Comparison of ENCODE assay signal across 31 mouse cellular contexts in the genomic region with DNA sequence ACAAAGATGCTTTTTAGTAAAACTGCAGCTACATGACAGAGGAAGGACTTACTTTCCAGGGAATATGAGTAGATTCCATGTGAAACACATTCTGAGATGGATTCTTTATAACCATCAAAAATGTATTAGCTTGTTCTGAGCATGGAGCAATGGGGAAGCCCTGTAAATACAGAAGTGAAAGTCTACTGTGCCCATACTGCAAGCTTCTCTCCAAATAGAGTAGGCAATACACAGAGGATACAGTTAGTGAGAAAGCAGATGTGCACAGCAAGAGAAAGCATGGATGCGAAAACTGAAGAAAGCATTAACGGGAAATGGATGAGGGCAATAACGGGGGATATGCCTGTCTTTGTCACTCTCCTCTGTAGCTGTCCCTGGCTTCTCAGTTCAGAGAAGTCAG. TPM values are rescaled to one million over a fixed set of nuclear protein-coding genes. Genes with fewer than 3 reads are reported as not detected.
DNase-seq lines count a peak whose midpoint lies in the region; ATAC-seq and TF ChIP-seq lines count a peak whose summit lies in the region.
"Had no signal": no experiment of that assay in that cellular context is flagged by ENCODE, and none has a peak within 500 bp of the region (broad histone marks: within the 10 kb centered on the region; RNA-seq: fewer than 3 reads in every experiment).

No protein-coding gene starts in this region.

- no peak overlapping the region for H3K27ac ChIP-seq in liver, adult 2 months (replicated peaks; ENCODE audit: insufficient read depth, low read depth, low read length)
- no peak overlapping the region for H3K27ac ChIP-seq in liver, postnatal 0 days (ENCODE audit: low read depth)
- H3K27ac ChIP-seq: embryonic facial prominence, embryonic 12.5 days; embryonic facial prominence, embryonic 15.5 days; forebrain, embryonic 12.5 days; forebrain, embryonic 15.5 days; heart, embryonic 15.5 days; hindbrain, embryonic 10.5 days; hindbrain, embryonic 13.5 days had no signal

- no peak overlapping the region for H3K9ac ChIP-seq in liver, adult 2 months (ENCODE audit: low read depth, low read length)
- H3K9ac ChIP-seq in liver, postnatal 0 days (replicated peaks), result no peak overlapping the region
- H3K9ac ChIP-seq: embryonic facial prominence, embryonic 12.5 days; embryonic facial prominence, embryonic 15.5 days; forebrain, embryonic 12.5 days; forebrain, embryonic 15.5 days; heart, embryonic 12.5 days; heart, embryonic 15.5 days; hindbrain, embryonic 13.5 days had no signal

- 80% methylated on average over 3 of the region's 3 CpGs for WGBS in liver, adult 2 months
- WGBS in liver, postnatal 0 days (ENCODE audit: insufficient replicate concordance), result 56% methylated on average over 3 of the region's 3 CpGs

- TF ChIP-seq CTCF in liver, adult 2 months (IDR thresholded peaks at IDR 0.05; ENCODE audit: low read depth, low read length), result no peak
- TF ChIP-seq CTCF in liver, postnatal 0 days (IDR thresholded peaks at IDR 0.05; ENCODE audit: low read depth), result no peak

- H3K36me3 ChIP-seq in liver, adult 2 months (ENCODE audit: control insufficient read depth, insufficient read depth, low read length), result no peaks in the 10 kb centered on the region
- no peaks in the 10 kb centered on the region for H3K36me3 ChIP-seq in liver, postnatal 0 days (replicated peaks; ENCODE audit: insufficient read depth, low read length)
- no peaks in the 10 kb centered on the region for H3K36me3 ChIP-seq in splenic B cell, adult 2 months (ENCODE audit: control insufficient read depth, insufficient read depth, low read length, poor library complexity, severe bottlenecking)
- H3K36me3 ChIP-seq: embryonic facial prominence, embryonic 12.5 days; embryonic facial prominence, embryonic 15.5 days; forebrain, embryonic 12.5 days; forebrain, embryonic 15.5 days; heart, embryonic 12.5 days; heart, embryonic 15.5 days; hindbrain, embryonic 10.5 days; hindbrain, embryonic 13.5 days had no signal

- DNase-seq in liver, adult 2 months (ENCODE audit: extremely low read depth, low read depth, low spot score), result peak; percentile 9
- DNase-seq in liver, postnatal 0 days, result no peak
- peak; percentile 58 for DNase-seq in splenic B cell, adult 2 months (ENCODE audit: low read depth, low spot score)
- DNase-seq in left cerebral cortex, postnatal 4 days, result no peak
- DNase-seq in thymus, postnatal 10 days (ENCODE audit: low spot score in 2 of 2), result no peak
- DNase-seq: adrenal gland, adult 8-10 months; adrenal gland, postnatal 25 days; cerebellum, adult 18-20 months; cerebellum, adult 9-10 months; cerebellum, postnatal 14 days; gastrocnemius, postnatal 25 days; heart, postnatal 10 days; heart, postnatal 36 days had no signal

- intact Hi-C loops in left cerebral cortex, postnatal 4 days (cut with DNase I), result no loop called here

- no peaks in the 10 kb centered on the region for H3K4me1 ChIP-seq in liver, adult 2 months (ENCODE audit: control insufficient read depth, insufficient read depth, low read length)
- H3K4me1 ChIP-seq in liver, postnatal 0 days (ENCODE audit: insufficient read depth), result no peaks in the 10 kb centered on the region
- H3K4me1 ChIP-seq: embryonic facial prominence, embryonic 12.5 days; embryonic facial prominence, embryonic 15.5 days; forebrain, embryonic 12.5 days; forebrain, embryonic 15.5 days; heart, embryonic 12.5 days; heart, embryonic 15.5 days; hindbrain, embryonic 10.5 days; hindbrain, embryonic 13.5 days had no signal

- H3K4me2 ChIP-seq in liver, postnatal 0 days (ENCODE audit: low read depth, low read length), result no peak overlapping the region
- H3K4me2 ChIP-seq: embryonic facial prominence, embryonic 12.5 days; embryonic facial prominence, embryonic 15.5 days; forebrain, embryonic 12.5 days; forebrain, embryonic 15.5 days; heart, embryonic 12.5 days; heart, embryonic 15.5 days; hindbrain, embryonic 13.5 days had no signal

- H3K9me3 ChIP-seq in liver, postnatal 0 days (ENCODE audit: low read length), result no peaks in the 10 kb centered on the region
- H3K9me3 ChIP-seq: embryonic facial prominence, embryonic 12.5 days; embryonic facial prominence, embryonic 15.5 days; forebrain, embryonic 12.5 days; forebrain, embryonic 15.5 days; heart, embryonic 12.5 days; heart, embryonic 15.5 days; hindbrain, embryonic 10.5 days; hindbrain, embryonic 13.5 days had no signal

- H3K4me3 ChIP-seq in liver, adult 2 months (ENCODE audit: insufficient read depth, low read depth, low read length), result no peak overlapping the region
- no peak overlapping the region for H3K4me3 ChIP-seq in liver, postnatal 0 days (ENCODE audit: low read depth, low read length)
- H3K4me3 ChIP-seq: embryonic facial prominence, embryonic 12.5 days; embryonic facial prominence, embryonic 15.5 days; erythroblast, embryonic 14.5 days; forebrain, embryonic 12.5 days; forebrain, embryonic 15.5 days; heart, embryonic 12.5 days; heart, embryonic 15.5 days; hindbrain, embryonic 10.5 days; hindbrain, embryonic 13.5 days had no signal

- ATAC-seq in liver, postnatal 0 days, result no peak
- ATAC-seq in common myeloid progenitor, adult 5-6 weeks (replicated peaks; ENCODE audit: low read depth, poor library complexity, severe bottlenecking), result peak; percentile 77
- peak; percentile 79 for ATAC-seq in megakaryocyte progenitor cell, adult 5-6 weeks (replicated peaks; ENCODE audit: poor library complexity)
- ATAC-seq in inflammation-experienced regulatory T-cells, adult 6 months, result no peak
- ATAC-seq: activated CD4-positive, CD25-positive, alpha-beta regulatory T cell, adult 4 months; CD4-positive, CD25-positive, alpha-beta regulatory T cell, adult 4 months; forebrain, embryonic 15.5 days; hindbrain, embryonic 16.5 days had no signal

- no peaks in the 10 kb centered on the region for H3K79me2 ChIP-seq in liver, adult 2 months (ENCODE audit: control insufficient read depth, insufficient read depth, low read length)

- no peak for TF ChIP-seq POLR2A in liver, adult 2 months (IDR thresholded peaks at IDR 0.05; ENCODE audit: extremely low read depth, insufficient read depth, low read length)

- H3K27me3 ChIP-seq in liver, adult 2 months (ENCODE audit: control insufficient read depth, insufficient read depth, low read length), result no peaks in the 10 kb centered on the region
- H3K27me3 ChIP-seq in liver, postnatal 0 days (ENCODE audit: insufficient read depth, low read length), result no peaks in the 10 kb centered on the region
- H3K27me3 ChIP-seq in splenic B cell, adult 2 months (ENCODE audit: control insufficient read depth, insufficient read depth, low read length, poor library complexity, severe bottlenecking), result no peaks in the 10 kb centered on the region
- H3K27me3 ChIP-seq: embryonic facial prominence, embryonic 12.5 days; embryonic facial prominence, embryonic 15.5 days; forebrain, embryonic 12.5 days; forebrain, embryonic 15.5 days; heart, embryonic 12.5 days; heart, embryonic 15.5 days; hindbrain, embryonic 13.5 days had no signal

- TF ChIP-seq EP300 in liver, postnatal 0 days (IDR thresholded peaks at IDR 0.05; ENCODE audit: low read depth), result no peak

RNA-seq across cellular contexts. Expression of gene Capsl, which starts 6.0 kb away (rescaled TPM):
- 0.47 and 0.55 TPM in 2 replicates for total RNA-seq in liver, adult 2 months (2014; rRNA removed)
- 0.10 TPM in 1 of 2 replicates, not detected in the other for polyA plus RNA-seq in liver, adult 2 months (2012; rRNA removed)
- polyA plus RNA-seq in liver, postnatal 0 days (2015; fragmentation: Nextera tagmentation; extraction: Ambion mirVana), result 0.65 and 1.1 TPM in 2 replicates
- 0.46 TPM in 1 of 2 replicates, not detected in the other for total RNA-seq in common myeloid progenitor, adult 5-6 weeks (2017)
- 1.2 and 2.1 TPM in 2 replicates for total RNA-seq in megakaryocyte progenitor cell, adult 5-6 weeks (2015)
- 0.83 and 0.88 TPM in 2 replicates for total RNA-seq in megakaryocyte progenitor cell, adult 5-6 weeks (2017)
- total RNA-seq in left cerebral cortex, postnatal 4 days (2021), result 1 to 10 TPM; 2.4 to 2.6 TPM
- polyA plus RNA-seq in inflammation-experienced regulatory T-cells, adult 6 months (2017; shearing (Covaris generic)), result 1 to 10 TPM; 5.1 to 8.5 (median 5.2) TPM
- total RNA-seq: adrenal gland, adult 8-10 months; adrenal gland, postnatal 25 days; gastrocnemius, adult 8-10 months; gastrocnemius, postnatal 25 days; heart, adult 8-10 months; heart, postnatal 10 days; heart, postnatal 36 days had no signal
- polyA plus RNA-seq: C2C12; erythroblast, embryonic 14.5 days; heart, embryonic 12.5 days had no signal

Comparison
In these comparisons a context has a peak if more than half of its experiments do, and no peak if none do; other contexts are left out.
1. DNase-seq: peak in liver, adult 2 months (single experiment) and splenic B cell, adult 2 months (single experiment); none in liver, postnatal 0 days (single experiment), left cerebral cortex, postnatal 4 days (single experiment) and thymus, postnatal 10 days (0 of 2).
2. ATAC-seq: peak in common myeloid progenitor, adult 5-6 weeks (single experiment) and megakaryocyte progenitor cell, adult 5-6 weeks (single experiment); none in liver, postnatal 0 days (single experiment) and inflammation-experienced regulatory T-cells, adult 6 months (single experiment).